Mouse (Mus musculus): ENCODE results near the gene Stim2.

Gene Stim2

DNA sequence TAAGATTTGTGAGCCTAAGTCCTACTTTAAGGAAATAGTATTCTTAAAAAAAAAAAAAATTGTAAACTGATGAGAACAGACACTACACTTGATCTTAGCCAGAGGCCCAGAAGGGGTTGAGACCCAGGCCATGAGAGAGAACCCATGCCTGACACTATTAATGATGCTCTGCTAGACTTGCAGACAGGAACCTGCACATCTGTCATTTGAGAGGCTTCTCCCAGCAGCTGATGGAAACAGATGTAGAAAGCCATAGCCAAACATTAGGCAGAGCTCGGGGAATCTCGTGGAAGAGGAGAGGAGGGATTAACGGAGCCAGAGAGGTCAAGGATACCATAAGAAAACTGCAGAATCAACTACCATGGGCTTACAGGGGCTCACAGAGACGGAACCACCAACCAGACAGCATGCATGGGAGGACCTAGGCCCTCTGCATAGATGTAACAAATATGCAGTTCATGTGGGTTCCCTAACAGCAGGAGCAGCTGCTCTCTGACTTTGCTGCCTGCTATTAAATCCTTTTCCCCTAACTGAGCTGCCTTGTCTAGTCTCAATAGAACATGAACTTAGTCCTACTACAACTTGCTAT, 50.9 kb downstream of the Stim2 start:
- 75% methylated on average over 4 of the region's 4 CpGs for WGBS

DNA sequence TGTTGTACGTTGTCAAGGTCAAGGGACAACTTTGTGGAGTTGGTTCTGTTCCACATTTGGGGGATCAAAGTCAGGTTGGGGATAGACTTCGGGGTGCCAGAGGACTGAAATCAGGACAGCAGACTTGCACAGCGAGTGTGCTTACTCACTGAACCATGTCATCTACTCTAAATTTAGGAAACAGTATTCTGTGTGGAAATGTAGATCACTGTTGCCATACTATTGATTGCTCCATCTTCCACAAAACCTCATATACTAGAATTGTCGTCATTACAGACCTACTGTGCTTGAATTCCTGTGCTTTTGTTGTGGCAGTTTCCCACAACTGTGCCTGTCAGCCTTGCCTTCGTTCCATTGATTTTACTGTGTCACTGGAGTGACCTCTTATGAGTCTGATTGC, 51.6 kb downstream of the Stim2 start:
- WGBS, result 81% methylated on average over 5 of the region's 5 CpGs

DNA sequence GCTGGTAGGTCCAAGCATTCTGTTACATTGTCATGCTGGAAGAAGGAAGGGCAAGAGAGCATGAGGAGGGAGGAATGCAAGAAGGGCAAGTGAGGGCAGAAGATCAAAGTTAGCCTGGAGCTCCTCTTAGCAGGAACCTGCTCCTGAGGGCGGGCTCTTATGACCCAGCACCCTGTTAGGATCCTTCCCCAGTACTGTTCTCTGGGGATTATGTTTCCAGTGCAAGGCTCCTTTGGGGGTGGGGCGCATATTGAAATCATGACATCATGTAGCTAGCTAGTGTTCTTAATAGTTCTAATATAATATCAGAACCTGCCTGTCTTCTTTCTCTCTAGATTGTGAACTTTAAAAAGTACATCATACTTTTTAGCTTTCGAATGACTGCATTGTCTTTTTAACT, 52.8 kb downstream of the Stim2 start:
- 94% methylated on average over 3 of the region's 3 CpGs for WGBS

DNA sequence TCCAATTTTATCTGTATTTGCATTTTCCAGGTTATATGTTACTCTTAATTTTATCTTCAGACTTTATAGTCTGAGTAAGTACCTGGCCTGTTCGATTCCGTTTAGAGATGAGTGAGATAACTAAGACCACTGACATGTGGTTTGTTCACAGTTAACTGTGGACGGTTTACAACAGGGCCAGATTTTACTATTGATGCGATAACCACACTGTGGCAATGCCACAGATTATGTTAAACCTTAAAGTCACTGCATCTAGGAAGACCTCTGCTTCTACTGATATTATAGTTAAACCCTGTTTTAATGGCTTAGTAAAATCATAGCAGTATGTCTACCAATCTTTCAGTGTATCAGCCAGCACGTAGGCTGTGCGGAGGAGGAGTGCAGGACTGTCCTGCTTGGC, 53.9 kb downstream of the Stim2 start:
- WGBS, result 93% methylated on average over 6 of the region's 6 CpGs

DNA sequence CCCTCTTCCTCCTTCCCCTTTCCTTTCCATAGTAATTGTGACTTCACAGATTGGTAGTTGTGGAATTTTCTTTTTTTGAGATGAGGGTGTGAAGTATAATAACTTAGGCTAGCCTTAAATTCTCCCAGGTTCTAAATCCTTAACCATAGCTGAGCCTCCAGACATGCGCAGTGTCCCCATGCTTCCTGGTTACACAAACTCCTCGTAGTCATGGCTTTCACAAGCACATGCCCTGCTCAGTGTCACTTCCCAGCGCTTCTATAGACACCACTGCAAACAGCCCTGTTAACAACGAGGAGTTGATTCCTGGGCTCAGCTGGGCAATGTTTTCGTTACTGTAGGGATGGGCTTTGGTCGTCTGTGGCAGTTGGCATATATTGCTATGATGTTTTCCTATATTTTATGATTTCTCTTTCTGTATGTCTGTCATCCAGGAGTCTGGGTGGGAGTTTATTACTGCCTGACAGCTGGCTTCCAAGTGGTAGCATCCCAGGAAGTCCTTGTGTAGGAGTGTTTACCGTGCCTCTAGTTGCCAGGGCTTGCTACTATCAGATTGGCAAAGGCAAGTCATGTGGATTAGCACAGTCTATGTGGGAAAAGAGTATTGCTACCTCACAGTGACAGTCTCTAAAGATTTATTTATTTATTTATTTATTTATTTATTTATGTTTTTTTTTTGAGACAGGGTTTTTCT, 55.5 kb downstream of the Stim2 start:
- WGBS, result 73% methylated on average over 7 of the region's 7 CpGs

DNA sequence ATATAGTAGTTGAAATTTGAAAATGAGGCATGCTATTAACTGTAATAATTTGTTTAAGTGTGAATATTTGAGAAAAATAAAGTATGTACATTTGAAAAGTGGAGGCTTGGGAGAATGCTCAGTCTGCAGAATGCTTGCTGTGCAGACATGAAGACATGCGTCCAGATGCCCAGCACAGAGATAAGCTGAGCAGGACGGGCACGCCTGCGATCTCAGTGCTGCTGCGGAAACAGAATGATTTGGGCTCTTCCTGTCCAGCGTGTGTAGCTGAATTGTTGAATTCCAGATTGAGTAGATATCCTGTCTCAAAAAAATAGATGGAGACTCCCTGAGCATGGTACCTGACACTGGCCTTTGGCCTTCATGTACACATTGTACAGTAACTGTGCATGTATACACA, 58.0 kb downstream of the Stim2 start:
- 87% methylated on average over 6 of the region's 6 CpGs for WGBS

DNA sequence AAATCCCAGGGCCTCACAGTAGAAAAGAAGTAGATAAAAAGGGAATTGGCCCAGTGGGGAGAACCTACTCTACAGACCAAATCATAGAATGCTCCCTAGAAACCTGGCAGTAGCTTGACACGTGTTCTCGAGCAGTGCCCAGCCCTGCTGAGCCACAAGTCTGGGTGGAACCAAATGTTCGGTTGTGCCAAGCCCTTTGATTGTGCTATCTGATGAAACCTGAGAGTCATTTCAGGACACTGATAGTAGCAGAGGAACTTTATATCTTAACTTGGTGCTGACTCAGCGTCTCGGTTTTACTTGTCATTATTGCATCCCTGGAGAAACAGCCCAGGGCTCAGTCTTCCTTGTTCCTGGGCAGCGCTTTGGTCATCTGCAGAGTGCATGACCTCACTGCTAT, 61.7 kb downstream of the Stim2 start:
- WGBS, result 78% methylated on average over 6 of the region's 6 CpGs

DNA sequence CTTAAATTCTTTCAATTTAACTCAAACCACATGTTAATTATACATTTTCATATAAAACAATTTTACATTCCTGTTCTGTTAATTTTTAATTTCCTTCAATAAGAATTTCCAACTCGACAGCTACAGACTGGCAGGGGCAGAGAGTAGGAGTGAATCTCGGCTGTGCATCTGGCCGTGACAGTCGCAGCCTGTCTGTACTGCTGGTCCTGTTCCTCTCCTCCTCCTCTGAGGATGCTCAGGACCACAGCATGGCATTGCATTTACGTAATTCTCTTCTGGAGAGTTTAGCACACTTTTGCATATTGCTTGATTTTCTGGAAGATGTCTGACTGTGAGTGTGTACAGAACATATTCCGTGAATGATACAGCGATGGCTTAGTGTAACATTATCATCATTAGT, 63.8 kb downstream of the Stim2 start:
- WGBS, result 42% methylated on average over 7 of the region's 7 CpGs

DNA sequence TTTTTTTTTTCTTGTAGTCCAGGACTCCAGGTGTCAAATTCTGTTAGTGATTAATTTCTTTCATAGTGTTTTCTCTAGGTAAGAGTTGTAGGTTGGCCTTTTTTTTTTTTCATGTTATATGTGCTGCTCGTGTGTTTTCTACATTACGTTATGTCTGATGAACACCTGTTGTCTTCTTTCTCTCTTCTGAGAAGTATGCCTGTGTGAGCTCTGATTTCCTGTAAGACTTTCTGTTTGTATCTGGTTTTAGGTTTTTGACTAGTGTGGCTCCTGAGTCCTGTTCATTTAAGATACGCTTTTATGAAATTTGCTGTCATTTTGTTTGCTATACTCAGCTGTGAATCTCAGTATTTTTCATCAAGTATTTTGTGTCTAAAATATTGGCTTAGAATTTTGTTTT, 69.3 kb downstream of the Stim2 start:
- 95% methylated on average over 3 of the region's 3 CpGs for WGBS

DNA sequence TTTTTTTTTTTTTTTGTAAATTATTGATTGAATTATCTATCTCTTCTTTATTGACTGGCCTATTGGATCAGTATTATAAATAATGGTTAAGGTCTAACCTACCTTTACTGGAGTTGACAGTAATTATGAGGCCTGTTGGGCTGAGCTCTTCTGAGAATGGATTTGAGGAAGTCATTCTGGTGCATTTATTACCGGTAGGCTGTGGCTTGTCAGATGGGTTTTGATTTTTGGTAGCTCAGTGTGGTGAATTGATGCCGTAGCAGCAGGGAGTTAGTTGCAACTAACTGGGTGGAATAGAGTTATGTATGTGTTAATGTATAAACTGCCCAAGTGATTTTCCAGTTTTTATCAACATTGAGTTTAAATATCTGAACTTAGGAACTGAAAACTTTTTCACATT, 72.2 kb downstream of the Stim2 start:
- 89% methylated on average over 2 of the region's 2 CpGs for WGBS

DNA sequence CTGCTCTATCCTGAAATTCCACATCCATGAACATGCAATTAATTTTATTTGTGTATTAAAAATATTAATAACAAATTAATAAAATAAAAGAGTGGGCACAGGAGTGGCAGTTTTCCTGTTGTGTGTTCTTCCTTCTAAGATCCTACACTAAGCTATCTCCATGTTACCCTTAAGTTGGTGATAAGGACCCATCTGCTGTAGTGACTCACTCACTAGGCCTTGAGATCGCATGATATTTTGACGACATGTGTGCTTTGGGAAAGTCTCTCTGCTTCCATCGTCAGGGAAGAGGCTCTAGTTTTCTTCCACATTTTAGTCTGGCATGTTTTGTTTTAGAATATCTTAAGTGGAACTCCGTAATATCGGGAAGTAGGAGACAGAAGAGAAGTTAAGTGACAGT, 73.0 kb downstream of the Stim2 start:
- 57% methylated on average over 5 of the region's 5 CpGs for whole genome bisulfite sequencing

DNA sequence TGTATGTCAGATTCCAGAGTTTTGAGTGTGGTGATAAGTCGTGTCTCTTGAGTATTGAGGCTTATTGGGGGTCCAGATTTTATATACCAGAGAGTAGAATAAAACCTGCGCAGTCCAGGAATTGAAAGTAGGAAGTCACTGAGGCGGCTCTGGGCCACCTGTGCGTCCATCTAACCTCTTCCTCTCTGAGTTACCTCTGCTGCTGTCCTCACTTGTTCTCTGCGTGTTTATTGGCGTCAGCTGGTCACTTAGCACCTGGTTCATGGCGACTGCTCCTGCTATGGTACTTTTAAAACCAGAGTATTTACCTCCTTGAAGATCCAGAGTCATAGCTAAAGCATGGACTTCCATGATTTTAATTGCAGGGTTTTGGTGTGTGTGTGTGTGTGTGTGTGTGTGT, 73.4 kb downstream of the Stim2 start:
- WGBS, result 90% methylated on average over 7 of the region's 7 CpGs

DNA sequence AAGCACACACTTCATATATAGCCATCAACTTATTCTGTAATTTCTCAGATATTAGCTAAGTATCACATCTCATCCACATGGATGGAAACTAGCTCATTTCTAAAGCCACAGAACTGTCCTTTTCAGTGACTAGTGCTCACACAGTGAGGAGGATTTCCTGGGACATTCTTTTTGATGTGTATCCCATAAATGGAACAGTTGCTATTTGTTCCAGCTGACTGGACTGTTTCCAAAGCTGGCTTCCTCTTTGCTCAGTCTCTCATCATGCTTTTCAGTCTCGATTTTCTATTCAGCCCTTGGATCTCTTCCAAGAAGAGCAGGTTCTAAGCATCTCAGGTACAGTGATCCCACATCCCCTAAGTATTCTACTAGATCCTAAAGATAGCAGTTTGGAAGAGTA, 75.0 kb downstream of the Stim2 start:
- WGBS, result 0% methylated on average over 1 of the region's 1 CpGs

DNA sequence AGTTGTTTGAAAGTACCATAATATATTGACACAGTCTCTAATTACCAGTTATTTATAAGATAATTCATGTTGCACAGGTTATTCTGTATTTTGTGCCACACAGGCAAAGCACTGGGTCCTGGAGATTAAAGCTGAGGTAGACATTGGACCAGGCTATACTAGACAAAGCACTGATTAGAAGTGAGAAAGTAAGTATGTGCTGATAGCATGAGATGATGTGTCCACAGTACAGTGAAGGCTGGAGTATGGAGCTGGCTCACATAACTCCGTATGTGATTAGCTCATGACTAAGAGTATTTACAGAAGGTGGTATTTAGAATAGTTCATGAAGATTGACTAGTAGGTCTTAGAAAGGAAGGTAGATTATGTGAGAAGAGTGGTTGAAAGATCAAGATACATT, 81.7 kb downstream of the Stim2 start:
- WGBS, result 90% methylated on average over 1 of the region's 1 CpGs

DNA sequence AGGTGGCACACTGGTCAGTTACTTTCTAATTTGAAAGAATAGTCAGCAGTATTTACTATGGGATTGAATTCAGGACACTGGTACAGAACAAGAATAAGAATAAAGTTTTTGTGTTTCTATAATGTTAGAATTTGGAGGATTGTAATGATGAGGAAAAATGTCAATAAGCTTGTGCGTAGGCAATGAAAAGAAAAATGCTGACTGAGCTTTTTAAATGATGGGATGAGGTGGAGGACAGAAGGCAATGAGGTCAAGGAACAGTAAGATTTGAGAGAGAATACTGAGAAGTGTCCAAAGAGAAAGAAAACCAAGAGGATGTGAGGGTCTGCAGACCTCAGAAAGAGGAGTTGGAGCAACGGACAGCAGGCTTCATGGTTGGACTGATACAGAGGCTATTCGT, 89.6 kb downstream of the Stim2 start:
- 86% methylated on average over 3 of the region's 3 CpGs for WGBS

DNA sequence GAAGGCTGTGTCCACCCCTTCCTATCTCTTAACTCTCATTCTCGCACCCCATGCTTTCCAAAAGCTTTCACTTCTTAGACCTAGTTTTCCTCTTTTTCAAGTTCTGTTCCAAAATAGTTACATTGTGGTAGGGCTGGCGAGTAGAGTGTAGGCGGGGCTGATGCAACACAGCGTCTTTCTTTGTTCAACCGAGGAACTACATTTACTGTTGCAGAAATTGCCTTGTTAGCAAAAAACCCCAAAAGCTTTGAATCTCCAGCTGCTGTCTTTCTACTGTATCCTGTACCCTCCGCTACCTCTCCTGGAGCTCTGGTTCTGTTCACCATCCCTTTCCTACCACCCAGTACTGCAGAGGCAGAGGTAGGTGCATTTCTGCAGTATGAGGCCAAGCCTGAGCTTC, 99.9 kb downstream of the Stim2 start:
- 36% methylated on average over 6 of the region's 6 CpGs for WGBS

DNA sequence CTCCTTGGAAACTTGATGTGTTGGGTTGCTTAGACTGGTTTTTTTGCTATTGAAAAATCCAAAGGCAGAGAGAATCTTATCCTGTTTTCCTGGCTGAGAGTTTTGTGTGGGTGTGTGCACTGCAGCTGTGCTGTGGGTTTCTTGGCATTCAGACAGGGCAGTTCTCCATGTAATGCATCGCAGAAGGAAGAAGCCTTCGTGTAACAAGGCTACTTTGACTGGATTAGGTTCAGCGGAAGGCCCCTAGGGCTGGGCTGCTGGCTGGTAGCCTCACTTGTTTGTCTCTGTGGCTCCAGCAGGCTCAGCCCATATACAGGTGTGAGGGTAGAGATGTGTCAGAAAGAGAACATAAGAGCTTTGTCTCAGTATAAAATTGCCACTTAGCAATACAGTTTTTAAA, 102.6 kb downstream of the Stim2 start:
- 6% methylated on average over 3 of the region's 3 CpGs for WGBS

DNA sequence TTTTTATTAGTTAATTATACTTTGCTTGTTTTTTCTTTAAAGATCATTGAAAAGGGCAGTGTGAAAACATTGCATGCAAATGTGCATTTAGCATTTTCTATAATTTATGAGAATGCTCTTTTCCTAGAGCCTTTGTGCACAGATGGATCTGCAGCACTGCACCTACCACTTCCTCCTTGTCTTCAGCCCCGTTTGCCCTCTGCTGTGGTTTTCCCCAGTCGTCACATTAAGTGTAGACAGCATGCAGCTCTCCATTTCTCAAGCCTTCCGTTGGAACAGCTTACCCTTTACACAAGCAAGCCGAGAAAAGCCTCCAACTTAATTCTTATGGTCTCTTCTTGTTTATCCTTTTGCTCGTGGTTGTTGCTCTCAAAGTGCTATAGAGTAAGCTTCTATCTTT, 103.0 kb downstream of the Stim2 start:
- WGBS, result 19% methylated on average over 5 of the region's 5 CpGs

DNA sequence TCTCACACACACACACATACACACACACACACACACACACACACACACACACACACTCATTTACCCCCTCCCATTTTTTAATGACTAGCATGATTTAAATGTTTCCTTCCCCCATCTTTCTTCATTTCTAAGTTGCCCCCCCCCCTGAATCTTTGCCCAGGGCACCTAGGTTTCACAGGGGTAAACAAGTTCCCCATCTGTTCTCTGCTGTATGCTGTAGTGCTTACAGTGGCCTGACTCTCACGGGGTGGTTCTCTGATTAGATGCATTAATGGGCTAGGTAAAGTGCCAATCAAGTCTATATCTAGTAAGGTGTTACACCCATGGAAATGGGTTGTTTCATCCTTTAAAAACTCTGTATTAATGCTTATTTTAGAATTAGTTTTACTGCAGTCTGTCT, 103.7 kb downstream of the Stim2 start:
- 51% methylated on average over 1 of the region's 1 CpGs for WGBS

DNA sequence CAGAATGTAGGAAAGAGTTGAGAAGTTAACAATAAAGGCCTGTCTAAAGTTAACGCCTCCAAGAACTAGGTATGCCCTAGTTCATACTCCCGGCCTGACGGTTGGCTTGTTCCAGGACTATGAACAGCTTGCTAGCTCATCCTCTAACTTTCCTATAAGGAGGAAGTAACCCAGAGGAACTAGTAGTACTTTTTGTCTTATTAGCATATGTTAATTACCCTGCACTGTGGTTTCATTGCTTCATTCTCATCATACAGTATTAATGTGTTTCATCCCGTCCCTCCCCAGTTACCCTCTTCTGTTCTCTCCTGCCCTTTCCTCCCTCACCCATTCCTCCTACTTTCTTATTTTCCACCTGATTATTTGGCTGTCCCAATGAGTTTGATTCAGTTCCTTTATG, 108.4 kb downstream of the Stim2 start:
- WGBS, result 91% methylated on average over 4 of the region's 4 CpGs

DNA sequence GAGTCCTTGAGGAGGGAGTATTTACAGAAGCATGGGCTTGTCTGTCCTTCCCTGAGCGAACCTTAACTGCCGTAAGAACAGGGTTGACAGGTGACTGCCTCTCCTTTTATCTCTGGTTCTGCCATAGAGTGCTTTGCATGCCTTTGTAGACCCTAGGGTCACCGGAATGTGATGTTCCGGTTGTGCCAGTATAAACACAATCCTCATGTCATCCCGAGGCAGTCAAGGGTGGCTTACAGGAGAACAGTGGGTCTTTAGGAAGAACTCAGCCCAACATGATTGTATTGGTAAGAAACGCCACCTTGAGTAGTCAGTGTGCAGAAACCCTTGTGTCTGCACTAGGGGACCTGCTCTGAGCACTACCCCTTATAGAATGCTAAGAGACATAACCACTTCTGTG, 108.8 kb downstream of the Stim2 start:
- 84% methylated on average over 6 of the region's 6 CpGs for WGBS

DNA sequence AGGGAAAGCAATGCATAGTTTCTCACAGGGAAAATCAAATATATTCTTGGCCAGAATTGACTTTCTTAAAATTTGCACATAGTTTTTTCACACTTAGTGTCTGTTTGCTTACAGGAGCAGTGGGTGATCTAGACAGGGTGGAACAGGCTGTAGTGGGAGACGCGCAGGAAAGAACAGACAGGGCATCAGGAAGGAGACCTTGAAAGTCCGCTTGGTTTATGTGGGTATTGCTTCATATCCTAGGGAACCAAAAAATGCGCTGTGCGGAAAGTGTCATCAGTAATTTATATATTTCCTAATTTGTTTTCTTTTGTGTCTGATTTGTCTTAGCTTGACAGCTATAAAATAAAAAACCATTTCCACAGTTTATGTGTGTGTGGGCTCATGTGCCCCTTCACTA, 110.8 kb downstream of the Stim2 start:
- 78% methylated on average over 5 of the region's 5 CpGs for WGBS

DNA sequence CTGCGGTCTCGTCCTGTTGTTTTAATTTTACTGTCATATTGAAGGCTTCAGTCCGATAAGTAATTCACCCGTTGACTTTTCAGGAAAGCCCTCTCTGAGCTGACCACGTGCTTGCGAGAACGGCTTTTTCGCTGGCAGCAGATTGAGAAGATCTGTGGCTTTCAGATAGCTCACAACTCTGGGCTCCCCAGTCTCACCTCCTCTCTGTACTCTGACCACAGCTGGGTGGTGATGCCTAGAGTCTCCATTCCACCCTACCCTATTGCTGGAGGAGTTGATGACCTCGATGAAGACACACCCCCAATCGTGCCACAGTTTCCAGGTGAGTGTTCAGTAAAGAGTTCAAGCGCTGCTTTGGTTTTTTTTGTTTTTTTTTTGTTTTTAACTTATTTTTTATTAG, 112.5 kb downstream of the Stim2 start:
- WGBS, result 95% methylated on average over 11 of the region's 11 CpGs

DNA sequence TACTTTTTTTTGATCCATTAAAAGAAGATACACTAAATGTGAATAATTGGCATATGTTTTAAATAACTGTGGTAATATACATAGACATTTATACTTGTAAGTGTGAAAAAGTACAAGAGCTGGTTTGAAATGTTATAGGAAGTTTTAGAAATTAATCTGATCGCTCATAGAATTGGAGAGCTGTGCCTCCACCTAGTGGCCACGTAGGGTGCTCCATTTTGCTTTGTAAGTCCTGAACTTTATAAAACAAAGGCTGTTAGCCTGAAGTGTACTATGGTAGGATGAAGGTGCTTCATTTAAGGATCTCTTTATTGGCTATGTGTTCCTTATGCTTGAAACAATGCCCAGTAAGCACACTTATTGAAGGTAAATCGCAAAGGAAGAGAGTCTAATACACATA, 115.0 kb downstream of the Stim2 start:
- 19% methylated on average over 3 of the region's 3 CpGs for WGBS

Measured in cerebral cortex, adult 2 months (tissue).